Mouse (Mus musculus): ENCODE data around the gene Eml4. TPM values are rescaled to one million over a fixed set of nuclear protein-coding genes. Genes with fewer than 3 reads are reported as not detected.
A peak's percentile ranks its signal among the peaks of the same experiment; 100 is the strongest.

The Eml4 gene
- total and polyA plus RNA-seq, 2 experiments from 2014 or later = 20.1 to 56.1 TPM

DNA sequence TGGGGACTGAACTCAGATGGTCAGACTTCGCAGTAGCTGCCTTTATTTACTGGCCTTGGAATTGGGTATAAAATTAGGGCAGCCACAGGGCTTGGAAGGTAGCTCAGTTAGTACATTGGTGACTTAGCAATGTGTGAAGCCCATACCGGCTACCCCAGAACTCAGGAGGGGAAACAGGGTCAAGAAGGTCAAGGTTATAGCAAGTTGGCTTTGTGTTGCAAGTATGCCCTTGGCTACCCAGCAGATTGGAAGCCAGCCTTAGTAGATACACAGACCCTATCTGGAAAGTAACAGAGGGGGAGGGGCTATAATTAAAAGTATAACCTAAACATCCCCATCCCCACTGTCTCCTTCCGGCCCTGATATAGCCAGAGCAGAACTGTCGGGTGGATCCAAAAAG, 171.2 kb downstream of the Eml4 start:
- Histone ChIP-seq H3K36me3 (ENCODE audit: insufficient read depth, low read length) (no peaks in the 10 kb centered on the region), H3K27me3 (ENCODE audit: insufficient read depth, low read length) (no peaks in the 10 kb centered on the region), H3K9ac (replicated peaks; ENCODE audit: low read length, poor library complexity, severe bottlenecking) (no peak overlapping the region), H3K4me1 (ENCODE audit: insufficient read depth, low read length) (0 out of 2 replicates have a peak, but pooled peaks cover 6% of the 10 kb centered on the region), H3K4me3 (ENCODE audit: low read depth, low read length) (no peak overlapping the region), H3K27ac (ENCODE audit: low read depth, low read length) (no peak overlapping the region), H3K4me2 (ENCODE audit: low read depth, low read length, poor library complexity, severe bottlenecking) (no peak overlapping the region), H3K9me3 (ENCODE audit: low read length) (no peaks in the 10 kb centered on the region)
- no peak for TF ChIP-seq CTCF (IDR thresholded peaks at IDR 0.05)
- no peak for ATAC-seq (ENCODE audit: low FRiP score)
- 91% methylated on average over 4 of the region's 4 CpGs for WGBS
- no peak for DNase-seq (ENCODE audit: low spot score)

DNA sequence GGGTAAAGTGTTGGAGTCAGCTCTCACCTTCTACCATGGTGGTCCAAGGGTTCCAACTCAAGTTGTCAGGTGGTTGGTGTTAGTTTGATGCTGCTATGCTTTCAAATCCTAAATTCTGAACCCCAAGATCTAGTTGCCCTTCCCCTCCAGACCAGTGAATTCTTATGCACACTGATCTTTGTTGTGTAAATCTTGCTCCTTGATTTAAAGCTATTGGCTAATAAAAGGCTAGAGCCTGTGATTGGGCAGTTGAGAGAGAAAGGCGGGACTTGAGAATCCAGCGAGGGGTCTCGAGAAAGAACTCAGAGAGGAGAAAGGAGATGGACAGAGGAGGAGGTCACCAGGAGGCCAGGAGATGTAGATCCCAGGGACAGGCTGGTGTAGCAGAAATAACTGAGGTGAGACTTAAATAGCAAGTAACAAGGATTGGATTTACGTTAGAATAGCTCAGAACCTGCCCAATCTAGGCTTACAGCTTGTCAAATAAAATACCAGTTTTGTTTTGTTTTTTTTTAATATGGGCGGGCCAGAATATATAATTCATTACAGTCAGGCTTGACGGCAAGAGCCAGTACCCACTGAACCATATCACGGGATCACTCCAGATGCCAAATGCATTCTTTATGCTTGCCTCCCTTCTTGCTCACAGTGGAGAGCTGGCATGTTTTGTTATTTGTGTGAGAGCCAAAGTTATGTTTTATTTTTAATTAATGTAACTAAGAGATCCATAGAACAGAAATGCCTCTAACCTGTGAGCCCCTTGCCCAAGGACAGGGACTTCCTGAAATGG, 172.1 kb downstream of the Eml4 start:
- ATAC-seq (ENCODE audit: low FRiP score) (no peak), DNase-seq (ENCODE audit: low spot score) (no peak)
- TF ChIP-seq CTCF (IDR thresholded peaks at IDR 0.05) = no peak
- Histone ChIP-seq H3K4me2 (ENCODE audit: low read depth, low read length, poor library complexity, severe bottlenecking) (no peak overlapping the region), H3K9ac (replicated peaks; ENCODE audit: low read length, poor library complexity, severe bottlenecking) (no peak overlapping the region), H3K36me3 (ENCODE audit: insufficient read depth, low read length) (no peaks in the 10 kb centered on the region), H3K9me3 (ENCODE audit: low read length) (no peaks in the 10 kb centered on the region), H3K27me3 (ENCODE audit: insufficient read depth, low read length) (no peaks in the 10 kb centered on the region), H3K27ac (ENCODE audit: low read depth, low read length) (no peak overlapping the region), H3K4me1 (ENCODE audit: insufficient read depth, low read length) (0 out of 2 replicates have a peak, but pooled peaks cover 6% of the 10 kb centered on the region), H3K4me3 (ENCODE audit: low read depth, low read length) (no peak overlapping the region)
- 72% methylated on average over 7 of the region's 7 CpGs for WGBS

DNA sequence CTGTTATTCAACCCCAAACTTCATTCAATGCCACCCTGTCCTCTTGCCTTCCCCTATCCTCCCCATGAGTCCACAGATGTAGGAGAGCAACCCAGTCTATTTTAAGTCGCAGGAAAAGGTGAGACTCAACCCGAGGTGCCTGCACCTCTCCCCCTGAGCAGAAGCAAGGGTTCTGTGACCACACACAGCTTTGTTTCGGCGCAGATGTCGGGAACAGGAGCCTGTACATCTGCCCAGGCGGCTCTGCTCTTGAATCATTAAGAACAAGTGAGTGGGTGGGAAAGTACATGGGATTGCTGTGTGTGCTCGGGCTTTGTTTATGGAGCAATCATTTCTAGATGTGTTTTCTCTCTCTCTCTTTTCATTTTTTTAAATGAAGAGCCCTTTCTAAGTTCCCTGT, 174.0 kb downstream of the Eml4 start:
- H3K4me2 ChIP-seq (ENCODE audit: low read depth, low read length, poor library complexity, severe bottlenecking) = no peak overlapping the region
- no peak for DNase-seq (ENCODE audit: low spot score)
- no peak for TF ChIP-seq CTCF (IDR thresholded peaks at IDR 0.05)
- WGBS = 63% methylated on average over 7 of the region's 7 CpGs
- H3K9ac ChIP-seq (replicated peaks; ENCODE audit: low read length, poor library complexity, severe bottlenecking) = no peak overlapping the region
- no peaks in the 10 kb centered on the region for H3K27me3 ChIP-seq (ENCODE audit: insufficient read depth, low read length)
- H3K4me3 ChIP-seq (ENCODE audit: low read depth, low read length) = no peak overlapping the region
- no peak overlapping the region for H3K27ac ChIP-seq (ENCODE audit: low read depth, low read length)
- H3K9me3 ChIP-seq (ENCODE audit: low read length) = no peaks in the 10 kb centered on the region
- H3K36me3 ChIP-seq (ENCODE audit: insufficient read depth, low read length) = no peaks in the 10 kb centered on the region
- 0 out of 2 replicates have a peak, but pooled peaks cover 6% of the 10 kb centered on the region for H3K4me1 ChIP-seq (ENCODE audit: insufficient read depth, low read length)
- ATAC-seq (ENCODE audit: low FRiP score) = no peak

DNA sequence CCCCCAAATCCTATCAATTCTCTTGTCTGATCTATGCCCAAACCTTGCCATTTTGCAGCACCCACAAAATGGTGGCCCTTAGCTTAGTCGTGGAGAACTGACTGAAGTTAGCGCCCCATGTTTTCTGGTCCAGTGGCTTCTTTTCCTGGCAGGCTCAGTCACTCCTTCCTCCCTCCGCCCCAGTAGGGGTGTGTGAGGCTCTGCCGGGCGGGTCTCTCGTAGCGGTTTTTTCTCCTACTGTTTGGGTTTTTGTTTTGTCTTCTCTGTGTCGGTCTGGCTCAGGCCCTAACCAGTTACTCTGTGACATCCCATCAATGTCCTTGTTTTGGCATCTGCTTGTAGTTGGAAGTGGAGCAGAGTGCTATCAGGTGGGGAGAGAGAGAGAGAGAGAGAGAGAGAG, 174.9 kb downstream of the Eml4 start:
- Histone ChIP-seq H3K36me3 (ENCODE audit: insufficient read depth, low read length) (no peaks in the 10 kb centered on the region), H3K27ac (ENCODE audit: low read depth, low read length) (no peak overlapping the region), H3K9me3 (ENCODE audit: low read length) (no peaks in the 10 kb centered on the region), H3K4me3 (ENCODE audit: low read depth, low read length) (no peak overlapping the region), H3K27me3 (ENCODE audit: insufficient read depth, low read length) (no peaks in the 10 kb centered on the region), H3K9ac (replicated peaks; ENCODE audit: low read length, poor library complexity, severe bottlenecking) (no peak overlapping the region), H3K4me2 (ENCODE audit: low read depth, low read length, poor library complexity, severe bottlenecking) (no peak overlapping the region), H3K4me1 (ENCODE audit: insufficient read depth, low read length) (0 out of 2 replicates have a peak, but pooled peaks cover 6% of the 10 kb centered on the region)
- ATAC-seq (ENCODE audit: low FRiP score) (no peak), DNase-seq (ENCODE audit: low spot score) (no peak)
- 12% methylated on average over 8 of the region's 8 CpGs for WGBS
- no peak for TF ChIP-seq CTCF (IDR thresholded peaks at IDR 0.05)

DNA sequence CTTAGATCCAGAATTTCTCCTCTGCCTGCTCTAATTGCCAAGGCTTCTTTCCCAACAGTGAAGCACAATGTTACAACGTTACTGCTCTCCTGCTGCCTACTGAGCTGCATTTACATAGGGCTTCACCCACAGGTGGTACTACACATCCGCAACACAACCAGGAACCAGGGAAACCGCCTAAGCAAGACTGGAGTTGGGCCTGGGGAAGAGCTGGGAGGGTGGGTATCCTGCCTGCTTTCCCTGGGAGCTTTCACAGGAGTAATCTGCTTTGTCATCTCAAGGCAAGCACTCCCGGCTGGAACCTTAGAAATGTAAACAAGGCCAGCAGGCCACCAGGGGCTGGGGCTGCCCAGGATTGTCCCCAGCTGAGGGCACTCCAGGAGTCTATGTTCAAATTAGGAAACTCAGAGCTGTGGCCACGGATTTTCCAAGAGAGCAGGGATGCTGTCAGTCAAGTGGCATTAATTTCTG, 175.4 kb downstream of the Eml4 start:
- TF ChIP-seq CTCF (IDR thresholded peaks at IDR 0.05) = 0 out of 2 replicates have a peak, but pooled peaks have one; percentile 1
- Histone ChIP-seq H3K27me3 (ENCODE audit: insufficient read depth, low read length) (no peaks in the 10 kb centered on the region), H3K4me1 (ENCODE audit: insufficient read depth, low read length) (0 out of 2 replicates have a peak, but pooled peaks cover 6% of the 10 kb centered on the region), H3K4me2 (ENCODE audit: low read depth, low read length, poor library complexity, severe bottlenecking) (no peak overlapping the region), H3K27ac (ENCODE audit: low read depth, low read length) (no peak overlapping the region), H3K4me3 (ENCODE audit: low read depth, low read length) (no peak overlapping the region), H3K9me3 (ENCODE audit: low read length) (no peaks in the 10 kb centered on the region), H3K36me3 (ENCODE audit: insufficient read depth, low read length) (no peaks in the 10 kb centered on the region), H3K9ac (replicated peaks; ENCODE audit: low read length, poor library complexity, severe bottlenecking) (no peak overlapping the region)
- DNase-seq (ENCODE audit: low spot score) (no peak), ATAC-seq (ENCODE audit: low FRiP score) (no peak)
- 7% methylated on average over 5 of the region's 5 CpGs for WGBS
